Mouse (Mus musculus): ENCODE results near the gene Usp30. TPM values are rescaled to one million over a fixed set of nuclear protein-coding genes. Genes with fewer than 3 reads are reported as not detected.

Gene Usp30
- polyA plus RNA-seq, 1 experiment from 2014 or later = 12.0 TPM

DNA sequence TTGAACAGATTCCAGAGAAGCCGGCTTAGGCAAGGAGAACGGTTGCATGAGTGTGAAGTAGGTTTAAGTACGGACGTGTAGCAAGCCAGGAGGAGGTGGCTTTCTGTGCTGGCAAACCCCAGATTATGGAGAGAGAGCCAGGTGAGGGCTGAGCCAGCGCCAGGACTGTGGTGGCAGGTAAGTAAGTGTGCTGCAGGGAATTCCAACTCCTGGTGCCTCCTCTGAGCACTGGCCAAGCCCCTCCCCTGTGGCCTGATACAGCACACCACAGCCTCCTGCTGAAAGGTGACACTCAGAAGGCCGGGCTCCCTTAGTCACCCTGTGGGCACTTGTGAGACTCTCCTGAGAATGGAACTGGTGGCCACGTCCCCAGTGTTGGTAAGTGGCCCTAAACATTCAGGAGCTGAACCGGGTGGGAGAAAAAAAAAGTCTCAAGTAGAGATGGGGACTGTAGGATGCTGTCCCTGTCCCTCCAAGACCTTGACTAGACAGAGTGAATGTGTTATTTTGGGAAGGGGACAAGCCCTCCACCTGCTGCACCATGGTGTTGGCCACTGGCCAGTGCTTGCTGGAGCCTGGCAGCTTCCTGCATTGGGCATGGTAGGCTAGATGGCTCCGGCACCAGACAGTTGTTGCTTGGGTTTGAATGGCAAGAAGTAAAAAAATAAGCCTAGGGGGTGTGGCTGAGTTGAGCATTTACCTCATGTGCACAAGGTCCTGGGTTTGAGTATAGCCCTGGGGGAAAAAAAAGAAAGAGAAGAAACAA is 90.1 kb downstream of the Usp30 start:
- peak; percentile 90 for ATAC-seq (ENCODE audit: low read depth)
- H3K27me3 ChIP-seq (ENCODE audit: control insufficient read depth, insufficient read depth, low read depth, low read length) = no peaks in the 10 kb centered on the region
- no peaks in the 10 kb centered on the region for H3K9me3 ChIP-seq (ENCODE audit: control insufficient read depth, low read length)
- H3K4me3 ChIP-seq (ENCODE audit: low read length) = no peak overlapping the region
- peak overlapping the region; percentile 44 for H3K27ac ChIP-seq (ENCODE audit: low read length)
- H3K4me2 ChIP-seq (ENCODE audit: low read depth, low read length) = no peak overlapping the region
- no peak overlapping the region for H3K9ac ChIP-seq (ENCODE audit: low read length)
- no peaks in the 10 kb centered on the region for H3K36me3 ChIP-seq (ENCODE audit: control insufficient read depth, insufficient read depth, low read length)
- 0 out of 2 replicates have a peak, but pooled peaks cover 2% of the 10 kb centered on the region for H3K4me1 ChIP-seq (replicated peaks; ENCODE audit: control insufficient read depth, insufficient read depth, low read length)
- WGBS = 39% methylated on average over 9 of the region's 9 CpGs

DNA sequence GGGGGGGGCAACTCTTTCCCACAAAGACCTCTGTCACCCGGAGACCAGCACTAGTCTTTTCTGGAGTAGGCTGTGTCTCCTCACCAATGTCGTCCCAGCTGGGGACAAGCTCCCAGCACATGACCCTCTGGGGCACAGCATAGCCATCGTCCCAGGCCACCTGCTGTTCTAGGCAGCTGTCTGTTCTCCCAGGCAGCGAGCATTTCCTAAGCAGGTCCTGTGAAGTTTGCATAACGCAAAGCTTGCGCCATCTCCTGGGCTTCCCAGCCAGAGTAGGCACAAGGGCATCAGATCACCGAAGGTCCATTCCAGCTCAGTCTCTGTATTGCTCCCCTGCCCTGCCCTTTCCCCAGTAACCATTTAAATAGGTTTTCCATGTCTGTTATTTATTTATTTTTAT is 92.0 kb downstream of the Usp30 start:
- no peaks in the 10 kb centered on the region for H3K36me3 ChIP-seq (ENCODE audit: control insufficient read depth, insufficient read depth, low read length)
- H3K27me3 ChIP-seq (ENCODE audit: control insufficient read depth, insufficient read depth, low read depth, low read length) = no peaks in the 10 kb centered on the region
- no peak overlapping the region for H3K4me2 ChIP-seq (ENCODE audit: low read depth, low read length)
- no peak overlapping the region for H3K27ac ChIP-seq (ENCODE audit: low read length)
- ATAC-seq (ENCODE audit: low read depth) = no peak
- H3K4me1 ChIP-seq (replicated peaks; ENCODE audit: control insufficient read depth, insufficient read depth, low read length) = 0 out of 2 replicates have a peak, but pooled peaks cover 2% of the 10 kb centered on the region
- no peaks in the 10 kb centered on the region for H3K9me3 ChIP-seq (ENCODE audit: control insufficient read depth, low read length)
- H3K9ac ChIP-seq (ENCODE audit: low read length) = no peak overlapping the region
- no peak overlapping the region for H3K4me3 ChIP-seq (ENCODE audit: low read length)
- 48% methylated on average over 7 of the region's 7 CpGs for WGBS

DNA sequence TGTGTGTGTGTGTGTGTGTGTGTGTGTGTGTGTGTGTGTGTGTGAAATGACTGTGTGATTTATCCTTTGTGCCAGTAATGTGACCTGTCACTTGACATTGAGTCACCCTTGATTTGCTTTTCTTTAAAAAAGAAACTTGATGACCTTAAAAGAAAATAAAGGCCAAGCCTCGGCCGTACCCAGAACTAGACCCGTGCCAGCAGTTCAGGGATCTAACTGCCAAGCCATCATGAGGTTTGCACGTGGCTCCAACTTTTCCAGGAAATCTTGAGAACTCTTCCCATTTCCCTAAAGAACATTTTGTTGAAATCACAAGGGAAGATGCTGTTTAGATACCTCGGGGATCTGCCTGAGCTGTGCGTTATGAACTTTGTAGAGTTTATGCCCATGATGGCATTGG is 96.2 kb downstream of the Usp30 start:
- H3K27ac ChIP-seq (ENCODE audit: low read length) = no peak overlapping the region
- H3K36me3 ChIP-seq (ENCODE audit: control insufficient read depth, insufficient read depth, low read length) = no peaks in the 10 kb centered on the region
- no peak overlapping the region for H3K9ac ChIP-seq (ENCODE audit: low read length)
- 76% methylated on average over 6 of the region's 6 CpGs for WGBS
- no peaks in the 10 kb centered on the region for H3K27me3 ChIP-seq (ENCODE audit: control insufficient read depth, insufficient read depth, low read depth, low read length)
- H3K9me3 ChIP-seq (ENCODE audit: control insufficient read depth, low read length) = no peaks in the 10 kb centered on the region
- ATAC-seq (ENCODE audit: low read depth) = no peak
- H3K4me2 ChIP-seq (ENCODE audit: low read depth, low read length) = no peak overlapping the region
- no peak overlapping the region for H3K4me3 ChIP-seq (ENCODE audit: low read length)
- H3K4me1 ChIP-seq (replicated peaks; ENCODE audit: control insufficient read depth, insufficient read depth, low read length) = no peaks in the 10 kb centered on the region

DNA sequence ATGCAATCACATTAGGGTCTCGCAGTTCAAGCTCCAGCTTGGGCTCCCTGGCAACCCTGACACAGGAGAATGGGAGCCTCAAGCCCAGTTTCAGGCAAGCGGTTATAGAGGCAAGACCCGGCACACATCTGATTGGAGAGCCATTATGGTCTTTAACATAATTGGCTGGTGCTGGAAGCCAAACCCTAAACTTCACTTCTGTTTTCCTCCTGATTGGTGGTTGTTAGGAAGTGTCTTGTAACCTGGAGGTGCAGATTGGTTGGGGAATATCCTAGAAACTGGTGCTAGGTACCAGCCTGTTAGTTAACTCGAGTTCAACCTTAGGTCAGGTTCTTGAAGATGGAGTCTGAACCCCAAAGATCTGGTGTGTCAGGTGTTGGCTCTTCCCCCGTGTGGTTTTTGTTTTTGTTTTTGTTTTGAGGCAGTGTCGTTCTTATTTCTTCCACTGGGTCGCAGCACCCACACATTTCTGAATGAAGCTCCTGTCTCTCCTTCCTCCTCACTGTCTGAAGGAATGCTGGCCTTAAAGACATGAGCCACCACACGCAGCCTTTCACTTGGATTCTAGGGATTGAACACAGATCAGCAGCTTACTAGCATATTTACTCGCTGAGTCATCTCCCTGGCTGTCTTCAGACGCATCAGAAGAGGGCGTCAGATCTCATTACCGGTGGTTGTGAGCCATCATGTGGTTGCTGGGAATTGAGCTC is 97.0 kb downstream of the Usp30 start:
- ATAC-seq (ENCODE audit: low read depth) = no peak
- H3K4me2 ChIP-seq (ENCODE audit: low read depth, low read length) = no peak overlapping the region
- H3K4me1 ChIP-seq (replicated peaks; ENCODE audit: control insufficient read depth, insufficient read depth, low read length) = no peaks in the 10 kb centered on the region
- no peak overlapping the region for H3K4me3 ChIP-seq (ENCODE audit: low read length)
- no peak overlapping the region for H3K9ac ChIP-seq (ENCODE audit: low read length)
- no peaks in the 10 kb centered on the region for H3K27me3 ChIP-seq (ENCODE audit: control insufficient read depth, insufficient read depth, low read depth, low read length)
- WGBS = 38% methylated on average over 12 of the region's 12 CpGs
- H3K36me3 ChIP-seq (ENCODE audit: control insufficient read depth, insufficient read depth, low read length) = no peaks in the 10 kb centered on the region
- no peaks in the 10 kb centered on the region for H3K9me3 ChIP-seq (ENCODE audit: control insufficient read depth, low read length)
- H3K27ac ChIP-seq (ENCODE audit: low read length) = no peak overlapping the region

DNA sequence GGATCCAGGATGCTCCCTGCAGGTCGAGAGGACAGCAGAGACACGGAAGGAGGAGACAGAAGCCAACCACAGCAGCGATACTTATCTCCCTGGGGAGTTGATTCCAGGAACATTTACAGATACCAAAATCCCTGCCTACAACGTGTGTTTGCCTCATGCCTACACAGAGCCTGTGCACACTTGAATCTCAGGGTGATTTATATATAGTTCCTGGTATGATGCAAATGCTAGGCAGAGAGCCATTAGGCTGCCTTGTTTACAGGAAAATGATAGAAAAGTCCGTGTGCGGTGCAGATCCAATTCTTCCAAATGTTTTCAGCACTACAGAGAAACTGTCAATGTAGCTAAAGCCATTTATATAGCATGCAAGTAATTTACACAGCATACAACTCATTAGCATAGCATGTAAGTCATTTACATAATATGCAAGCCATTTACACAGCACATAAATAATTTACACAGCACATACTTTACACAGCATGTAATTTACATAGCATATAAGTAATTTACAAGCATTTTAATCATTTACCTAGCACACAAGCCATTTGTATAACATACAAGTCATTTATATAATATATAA is 97.9 kb downstream of the Usp30 start:
- Histone ChIP-seq H3K4me2 (ENCODE audit: low read depth, low read length) (no peak overlapping the region), H3K9ac (ENCODE audit: low read length) (no peak overlapping the region), H3K9me3 (ENCODE audit: control insufficient read depth, low read length) (no peaks in the 10 kb centered on the region), H3K4me1 (replicated peaks; ENCODE audit: control insufficient read depth, insufficient read depth, low read length) (no peaks in the 10 kb centered on the region), H3K4me3 (ENCODE audit: low read length) (no peak overlapping the region), H3K27ac (ENCODE audit: low read length) (no peak overlapping the region), H3K27me3 (ENCODE audit: control insufficient read depth, insufficient read depth, low read depth, low read length) (no peaks in the 10 kb centered on the region), H3K36me3 (ENCODE audit: control insufficient read depth, insufficient read depth, low read length) (no peaks in the 10 kb centered on the region)
- WGBS = 51% methylated on average over 6 of the region's 6 CpGs
- no peak for ATAC-seq (ENCODE audit: low read depth)

DNA sequence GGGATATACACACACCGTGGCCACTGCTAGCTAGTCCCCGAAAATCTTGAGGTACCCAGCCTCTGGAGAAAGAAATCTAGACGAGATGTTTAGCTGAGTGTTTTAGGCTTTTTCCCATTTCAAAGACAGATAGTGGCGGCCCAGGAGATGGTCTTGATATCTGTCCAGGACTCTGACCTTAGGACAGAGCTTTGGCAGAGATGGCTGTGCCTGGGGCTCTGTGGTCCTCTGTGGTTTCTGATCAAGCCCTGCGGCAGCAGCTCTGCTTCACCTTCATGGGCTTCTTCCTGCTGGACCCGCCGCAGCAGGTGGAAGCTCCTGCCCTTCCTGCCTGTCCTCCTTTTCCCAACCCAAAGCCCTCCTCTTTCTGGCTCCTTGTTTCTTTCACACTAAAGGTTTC is 105.1 kb downstream of the Usp30 start:
- 75% methylated on average over 7 of the region's 7 CpGs for WGBS

DNA sequence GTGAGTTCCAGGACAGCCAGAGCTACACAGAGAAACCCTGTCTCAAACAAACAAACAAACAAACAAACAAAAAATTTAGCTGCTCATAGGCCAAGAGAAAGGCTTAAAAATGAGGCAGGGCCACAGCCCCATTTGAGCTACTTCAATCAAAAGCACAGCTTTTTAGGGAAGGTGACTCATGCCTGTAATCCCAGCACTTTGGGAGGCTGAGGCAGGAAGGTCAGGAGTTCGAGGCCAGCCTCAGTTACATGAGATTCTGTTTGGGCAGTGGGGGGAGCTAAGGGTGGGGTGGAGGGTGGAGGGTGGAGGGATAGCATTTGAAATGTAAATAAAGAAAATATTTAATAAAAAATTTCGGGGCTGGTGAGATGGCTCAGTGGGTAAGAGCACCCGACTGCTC is 107.7 kb downstream of the Usp30 start:
- H3K9ac ChIP-seq (ENCODE audit: low read length) = no peak overlapping the region
- H3K4me1 ChIP-seq (replicated peaks; ENCODE audit: control insufficient read depth, insufficient read depth, low read length) = peaks cover 4% of the 10 kb centered on the region
- ATAC-seq (ENCODE audit: low read depth) = no peak
- H3K4me2 ChIP-seq (ENCODE audit: low read depth, low read length) = no peak overlapping the region
- H3K9me3 ChIP-seq (ENCODE audit: control insufficient read depth, low read length) = no peaks in the 10 kb centered on the region
- H3K27me3 ChIP-seq (ENCODE audit: control insufficient read depth, insufficient read depth, low read depth, low read length) = no peaks in the 10 kb centered on the region
- no peak overlapping the region for H3K27ac ChIP-seq (ENCODE audit: low read length)
- no peak overlapping the region for H3K4me3 ChIP-seq (ENCODE audit: low read length)
- WGBS = 87% methylated on average over 3 of the region's 3 CpGs
- H3K36me3 ChIP-seq (ENCODE audit: control insufficient read depth, insufficient read depth, low read length) = no peaks in the 10 kb centered on the region

More for the DNA sequence above, 105.1 kb downstream of the Usp30 start:
- no peak for ATAC-seq (ENCODE audit: low read depth)
- Histone ChIP-seq H3K36me3 (ENCODE audit: control insufficient read depth, insufficient read depth, low read length) (no peaks in the 10 kb centered on the region), H3K9me3 (ENCODE audit: control insufficient read depth, low read length) (no peaks in the 10 kb centered on the region), H3K4me1 (replicated peaks; ENCODE audit: control insufficient read depth, insufficient read depth, low read length) (peaks cover 4% of the 10 kb centered on the region), H3K27ac (ENCODE audit: low read length) (no peak overlapping the region), H3K4me3 (ENCODE audit: low read length) (no peak overlapping the region), H3K27me3 (ENCODE audit: control insufficient read depth, insufficient read depth, low read depth, low read length) (no peaks in the 10 kb centered on the region), H3K9ac (ENCODE audit: low read length) (no peak overlapping the region), H3K4me2 (ENCODE audit: low read depth, low read length) (no peak overlapping the region)

DNA sequence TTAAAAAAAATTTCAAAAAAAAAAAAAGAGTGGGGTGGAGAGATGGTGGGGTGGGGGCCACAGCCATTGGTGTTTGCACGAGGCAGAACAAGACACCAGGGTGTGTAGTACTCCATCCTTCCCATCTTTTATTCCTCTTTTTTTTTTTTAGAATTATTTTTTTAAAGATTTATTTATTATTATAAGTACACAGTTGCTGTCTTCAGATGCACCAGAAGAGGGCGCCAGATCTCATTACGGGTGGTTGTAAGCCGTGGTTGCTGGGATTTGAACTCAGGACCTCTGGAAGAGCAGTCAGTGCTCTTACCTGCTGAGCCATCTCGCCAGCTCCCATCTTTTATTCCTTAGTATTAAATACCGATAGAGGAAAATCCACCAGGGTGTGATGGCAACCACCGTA is 108.2 kb downstream of the Usp30 start:
- no peak overlapping the region for H3K4me3 ChIP-seq (ENCODE audit: low read length)
- no peaks in the 10 kb centered on the region for H3K36me3 ChIP-seq (ENCODE audit: control insufficient read depth, insufficient read depth, low read length)
- H3K9me3 ChIP-seq (ENCODE audit: control insufficient read depth, low read length) = no peaks in the 10 kb centered on the region
- H3K27me3 ChIP-seq (ENCODE audit: control insufficient read depth, insufficient read depth, low read depth, low read length) = no peaks in the 10 kb centered on the region
- ATAC-seq (ENCODE audit: low read depth) = no peak
- no peak overlapping the region for H3K27ac ChIP-seq (ENCODE audit: low read length)
- H3K4me2 ChIP-seq (ENCODE audit: low read depth, low read length) = no peak overlapping the region
- H3K4me1 ChIP-seq (replicated peaks; ENCODE audit: control insufficient read depth, insufficient read depth, low read length) = peaks cover 4% of the 10 kb centered on the region
- H3K9ac ChIP-seq (ENCODE audit: low read length) = no peak overlapping the region
- 72% methylated on average over 7 of the region's 7 CpGs for WGBS

DNA sequence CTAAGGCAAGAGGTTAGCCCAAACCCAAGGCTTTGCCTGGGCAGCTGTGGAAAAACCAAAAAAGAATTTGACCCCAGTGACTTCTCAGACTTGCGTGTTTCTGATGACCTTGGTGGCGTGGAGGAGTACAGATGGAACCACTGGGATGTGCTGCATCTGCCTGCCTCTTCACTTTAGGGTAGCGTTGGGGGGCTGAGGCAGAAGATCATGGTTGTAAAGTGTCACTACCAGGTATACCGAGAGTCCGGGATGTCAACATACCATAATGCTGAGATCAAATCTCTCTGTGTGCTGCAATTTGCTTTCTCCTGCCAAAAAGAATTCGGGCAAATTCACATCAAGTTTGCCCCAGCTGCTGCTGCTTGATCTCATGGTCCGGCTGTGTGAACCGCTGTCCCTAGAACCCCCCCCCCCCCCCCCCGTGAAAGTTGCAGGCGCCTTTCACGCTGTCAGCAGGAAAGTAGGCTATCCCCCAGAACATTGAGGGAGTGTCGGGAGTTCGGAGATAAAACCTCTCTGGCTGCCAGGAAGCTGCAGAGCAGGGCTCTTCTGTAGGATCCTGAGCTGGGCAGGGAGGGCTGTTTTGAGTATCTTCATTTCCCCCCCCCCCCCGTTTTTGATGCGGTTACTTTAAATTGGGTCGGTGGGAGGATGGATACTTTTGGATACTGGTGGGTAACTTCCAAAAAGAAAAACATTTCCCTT is 108.8 kb downstream of the Usp30 start:
- Histone ChIP-seq H3K4me3 (ENCODE audit: low read length) (peak overlapping the region; percentile 2; the same call in 1 of the 2 replicates), H3K27me3 (ENCODE audit: control insufficient read depth, insufficient read depth, low read depth, low read length) (no peaks in the 10 kb centered on the region), H3K27ac (ENCODE audit: low read length) (no peak overlapping the region), H3K9ac (ENCODE audit: low read length) (no peak overlapping the region), H3K36me3 (ENCODE audit: control insufficient read depth, insufficient read depth, low read length) (no peaks in the 10 kb centered on the region), H3K4me1 (replicated peaks; ENCODE audit: control insufficient read depth, insufficient read depth, low read length) (peaks cover 4% of the 10 kb centered on the region), H3K4me2 (ENCODE audit: low read depth, low read length) (peak overlapping the region; percentile 33), H3K9me3 (ENCODE audit: control insufficient read depth, low read length) (no peaks in the 10 kb centered on the region)
- WGBS = 18% methylated on average over 14 of the region's 16 CpGs
- ATAC-seq (ENCODE audit: low read depth) = no peak
